Mouse (Mus musculus) liver, postnatal 0 days (tissue): ENCODE data around the gene Chd6.

Experiments
- CTCF ChIP-seq: sonication (generic); IDR thresholded peaks from 2 replicates; pipeline ENCODE4 v1.5.1; 2016; ENCODE audit warnings: antibody characterized with exemption, low read depth
- EP300 ChIP-seq: IDR thresholded peaks from 2 replicates; pipeline ENCODE4 v1.6.1; 2016; ENCODE audit warnings: antibody characterized with exemption, low read depth, mild to moderate bottlenecking

GRCm38 (mm10) chr2:160931378-160931777, 177.5 kb downstream of the Chd6 start:
- TF ChIP-seq CTCF, result 0 out of 2 replicates have a peak, but pooled peaks have one; percentile 19
- TF ChIP-seq EP300, result no peak
